Mouse (Mus musculus) thymus, postnatal 10 days (tissue): ENCODE measurements around the gene Ndufa7.
"Not testable (repeated sequence)": the region's sequence is repeated elsewhere in the genome, so short reads cannot be mapped to it uniquely, and the experiment has no call there.

ENCODE experiments used
- DNase-seq, 2 experiments: peaks; one replicate each; pipeline ENCODE4 v3.0.0; 2021; ENCODE audit warnings: low spot score in 2 of 2

The Ndufa7 gene

DNA sequence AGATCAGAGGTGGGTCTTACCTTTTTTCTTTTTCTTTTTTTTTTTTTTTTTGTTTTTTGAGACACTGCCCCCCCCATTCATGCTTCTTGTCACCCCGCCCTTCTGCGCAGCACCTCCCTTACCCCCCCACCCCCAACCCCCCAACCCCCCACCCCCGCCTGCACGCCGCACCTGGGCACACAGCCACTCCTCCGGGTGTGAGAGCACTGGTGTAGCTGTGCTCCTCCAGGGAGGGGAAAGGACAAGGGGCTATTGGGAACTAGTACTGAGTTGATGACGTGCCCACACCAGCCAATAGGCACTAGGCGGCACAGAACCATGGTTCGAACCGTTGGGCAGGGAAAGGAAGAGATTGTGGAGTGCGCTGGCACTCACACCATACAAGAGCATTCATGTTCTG lies 50.0 kb downstream of the Ndufa7 start:
- DNase-seq, result peak in 1 of 2 experiments; percentile 10

DNA sequence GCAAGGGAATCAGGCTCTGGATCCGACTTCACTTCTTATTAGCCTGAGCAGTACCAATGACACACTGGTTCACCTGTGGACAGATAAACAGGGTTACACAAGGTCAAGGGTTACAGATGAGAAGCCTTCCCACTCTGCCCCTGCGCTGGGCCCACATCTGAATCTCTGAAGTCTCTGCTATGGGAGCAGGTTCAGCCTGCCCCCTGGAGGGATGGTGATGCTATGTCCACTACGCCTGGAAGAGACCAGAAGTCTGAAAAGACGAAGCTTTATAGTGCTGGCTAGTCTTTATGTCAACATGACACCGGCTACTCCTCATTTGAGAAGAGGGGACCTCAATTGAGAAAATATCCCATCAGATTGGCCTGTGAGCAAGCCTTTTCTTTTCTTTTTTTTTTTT lies 51.4 kb downstream of the Ndufa7 start:
- DNase-seq, result not testable (repeated sequence)

DNA sequence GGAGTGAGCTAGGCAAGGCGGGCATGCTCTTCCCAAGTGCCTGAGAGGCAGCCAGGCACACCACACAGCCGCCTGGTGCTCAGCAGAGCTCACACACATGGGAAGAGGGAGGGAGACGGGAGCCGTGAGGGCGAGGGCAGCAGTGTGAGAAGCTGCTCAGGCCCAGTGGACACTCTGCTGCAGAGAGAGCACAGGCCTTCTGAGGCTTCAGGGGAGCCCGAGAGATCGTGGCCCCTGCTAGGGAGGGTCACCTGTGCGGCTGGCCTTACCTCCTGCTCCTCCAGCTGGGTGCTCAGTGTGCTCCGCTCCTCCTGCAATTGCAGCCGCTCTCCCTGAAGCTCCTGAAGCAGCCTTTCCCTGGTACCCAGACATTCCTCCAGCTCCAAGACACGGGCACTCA lies 59.9 kb downstream of the Ndufa7 start:
- not testable (repeated sequence) for DNase-seq

DNA sequence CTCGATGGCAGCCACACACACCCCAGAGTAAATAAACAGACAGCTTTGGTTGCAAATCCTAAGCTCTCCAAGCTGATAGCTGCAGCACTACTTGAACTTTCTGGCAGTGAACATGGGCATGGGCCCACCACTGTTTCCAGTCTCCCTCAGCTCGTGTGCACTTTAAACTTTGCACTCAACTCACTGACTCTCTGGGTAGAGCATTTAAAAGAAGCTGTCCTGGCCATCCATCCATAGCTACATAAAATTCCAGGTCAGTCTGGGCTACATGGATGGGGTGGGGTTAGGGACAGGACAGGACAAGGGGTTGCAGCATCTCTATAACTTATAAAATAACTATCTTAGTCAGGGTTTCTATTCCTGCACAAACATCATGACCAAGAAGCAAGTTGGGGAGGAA lies 63.4 kb downstream of the Ndufa7 start:
- not testable (repeated sequence) for DNase-seq
